Mouse (Mus musculus): ENCODE results near the gene Fgf13. TPM values are rescaled to one million over a fixed set of nuclear protein-coding genes. Genes with fewer than 3 reads are reported as not detected.

The Fgf13 gene
- polyA plus RNA-seq, 1 experiment from 2014 or later, result 6.9 TPM

GRCm38 (mm10) chrX:59402596-59403285, 165.1 kb downstream of the Fgf13 start:
- Histone ChIP-seq H3K9ac (no peak overlapping the region), H3K4me2 (no peak overlapping the region), H3K4me3 (no peak overlapping the region), H3K27ac (no peak overlapping the region), H3K4me1 (no peaks in the 10 kb centered on the region), H3K9me3 (no peaks in the 10 kb centered on the region), H3K36me3 (no peaks in the 10 kb centered on the region), H3K27me3 (no peaks in the 10 kb centered on the region)
- 76% methylated on average over 2 of the region's 2 CpGs for WGBS
- ATAC-seq (ENCODE audit: borderline replicate concordance, extremely low read depth, low FRiP score, low TSS enrichment), result no peak

- Histone ChIP-seq H3K27me3 (no peaks in the 10 kb centered on the region), H3K4me1 (no peaks in the 10 kb centered on the region), H3K4me2 (no peak overlapping the region), H3K27ac (no peak overlapping the region), H3K4me3 (no peak overlapping the region), H3K9ac (no peak overlapping the region), H3K36me3 (no peaks in the 10 kb centered on the region), H3K9me3 (no peaks in the 10 kb centered on the region)
- WGBS, result 79% methylated on average over 3 of the region's 3 CpGs
- ATAC-seq (ENCODE audit: borderline replicate concordance, extremely low read depth, low FRiP score, low TSS enrichment), result no peak
Observed at GRCm38 (mm10) chrX:59290916-59291411, 276.9 kb downstream of the Fgf13 start.

- no peak overlapping the region for H3K4me3 ChIP-seq
- H3K9ac ChIP-seq, result no peak overlapping the region
- no peaks in the 10 kb centered on the region for H3K9me3 ChIP-seq
- H3K27me3 ChIP-seq, result no peaks in the 10 kb centered on the region
- no peaks in the 10 kb centered on the region for H3K4me1 ChIP-seq
- H3K36me3 ChIP-seq, result no peaks in the 10 kb centered on the region
- no peak for ATAC-seq (ENCODE audit: borderline replicate concordance, extremely low read depth, low FRiP score, low TSS enrichment)
- no peak overlapping the region for H3K27ac ChIP-seq
- H3K4me2 ChIP-seq, result no peak overlapping the region
Observed at GRCm38 (mm10) chrX:59251576-59251975, 316.3 kb downstream of the Fgf13 start.

GRCm38 (mm10) chrX:59243752-59244151, 324.1 kb downstream of the Fgf13 start:
- H3K9ac ChIP-seq, result no peak overlapping the region
- no peaks in the 10 kb centered on the region for H3K27me3 ChIP-seq
- H3K4me1 ChIP-seq, result no peaks in the 10 kb centered on the region
- no peak overlapping the region for H3K27ac ChIP-seq
- WGBS, result 56% methylated on average over 3 of the region's 3 CpGs
- H3K9me3 ChIP-seq, result no peaks in the 10 kb centered on the region
- ATAC-seq (ENCODE audit: borderline replicate concordance, extremely low read depth, low FRiP score, low TSS enrichment), result no peak
- H3K36me3 ChIP-seq, result no peaks in the 10 kb centered on the region
- H3K4me2 ChIP-seq, result no peak overlapping the region
- no peak overlapping the region for H3K4me3 ChIP-seq

GRCm38 (mm10) chrX:59243176-59243575, 324.7 kb downstream of the Fgf13 start:
- Histone ChIP-seq H3K9me3 (no peaks in the 10 kb centered on the region), H3K36me3 (no peaks in the 10 kb centered on the region), H3K27me3 (no peaks in the 10 kb centered on the region), H3K4me1 (no peaks in the 10 kb centered on the region), H3K9ac (no peak overlapping the region), H3K4me2 (no peak overlapping the region), H3K4me3 (no peak overlapping the region), H3K27ac (no peak overlapping the region)
- 78% methylated on average over 3 of the region's 3 CpGs for WGBS
- no peak for ATAC-seq (ENCODE audit: borderline replicate concordance, extremely low read depth, low FRiP score, low TSS enrichment)

- Histone ChIP-seq H3K9ac (no peak overlapping the region), H3K4me2 (no peak overlapping the region), H3K4me3 (no peak overlapping the region), H3K27me3 (no peaks in the 10 kb centered on the region), H3K9me3 (no peaks in the 10 kb centered on the region), H3K36me3 (no peaks in the 10 kb centered on the region), H3K27ac (no peak overlapping the region), H3K4me1 (no peaks in the 10 kb centered on the region)
- ATAC-seq (ENCODE audit: borderline replicate concordance, extremely low read depth, low FRiP score, low TSS enrichment), result no peak
Observed at GRCm38 (mm10) chrX:59241460-59241747, 326.5 kb downstream of the Fgf13 start.

- no peak overlapping the region for H3K4me2 ChIP-seq
- no peaks in the 10 kb centered on the region for H3K9me3 ChIP-seq
- no peak overlapping the region for H3K27ac ChIP-seq
- no peak for ATAC-seq (ENCODE audit: borderline replicate concordance, extremely low read depth, low FRiP score, low TSS enrichment)
- WGBS, result 50% methylated on average over 2 of the region's 2 CpGs
- H3K9ac ChIP-seq, result no peak overlapping the region
- H3K4me1 ChIP-seq, result no peaks in the 10 kb centered on the region
- no peaks in the 10 kb centered on the region for H3K36me3 ChIP-seq
- no peak overlapping the region for H3K4me3 ChIP-seq
- H3K27me3 ChIP-seq, result no peaks in the 10 kb centered on the region
Observed at GRCm38 (mm10) chrX:59240683-59241459, 327.0 kb downstream of the Fgf13 start.

GRCm38 (mm10) chrX:59220675-59221074, 347.2 kb downstream of the Fgf13 start:
- no peaks in the 10 kb centered on the region for H3K4me1 ChIP-seq
- no peaks in the 10 kb centered on the region for H3K27me3 ChIP-seq
- H3K9ac ChIP-seq, result no peak overlapping the region
- no peaks in the 10 kb centered on the region for H3K36me3 ChIP-seq
- no peak for ATAC-seq (ENCODE audit: borderline replicate concordance, extremely low read depth, low FRiP score, low TSS enrichment)
- H3K9me3 ChIP-seq, result no peaks in the 10 kb centered on the region
- 36% methylated on average over 3 of the region's 3 CpGs for WGBS
- no peak overlapping the region for H3K4me3 ChIP-seq
- H3K4me2 ChIP-seq, result no peak overlapping the region
- no peak overlapping the region for H3K27ac ChIP-seq

GRCm38 (mm10) chrX:59201146-59201545, 366.7 kb downstream of the Fgf13 start:
- no peak overlapping the region for H3K4me3 ChIP-seq
- no peak overlapping the region for H3K4me2 ChIP-seq
- H3K27me3 ChIP-seq, result no peaks in the 10 kb centered on the region
- ATAC-seq (ENCODE audit: borderline replicate concordance, extremely low read depth, low FRiP score, low TSS enrichment), result no peak
- H3K4me1 ChIP-seq, result no peaks in the 10 kb centered on the region
- no peak overlapping the region for H3K9ac ChIP-seq
- no peak overlapping the region for H3K27ac ChIP-seq
- no peaks in the 10 kb centered on the region for H3K36me3 ChIP-seq
- no peaks in the 10 kb centered on the region for H3K9me3 ChIP-seq

GRCm38 (mm10) chrX:59194149-59194548, 373.7 kb downstream of the Fgf13 start:
- no peaks in the 10 kb centered on the region for H3K4me1 ChIP-seq
- WGBS, result 69% methylated on average over 4 of the region's 4 CpGs

GRCm38 (mm10) chrX:59186922-59187321, 380.9 kb downstream of the Fgf13 start:
- Histone ChIP-seq H3K9me3 (no peaks in the 10 kb centered on the region), H3K27ac (no peak overlapping the region), H3K9ac (no peak overlapping the region), H3K36me3 (no peaks in the 10 kb centered on the region), H3K4me3 (no peak overlapping the region), H3K4me2 (no peak overlapping the region), H3K27me3 (no peaks in the 10 kb centered on the region), H3K4me1 (no peaks in the 10 kb centered on the region)
- no peak for ATAC-seq (ENCODE audit: borderline replicate concordance, extremely low read depth, low FRiP score, low TSS enrichment)
- WGBS, result 60% methylated on average over 4 of the region's 4 CpGs

More at GRCm38 (mm10) chrX:59194149-59194548, 373.7 kb downstream of the Fgf13 start:
- Histone ChIP-seq H3K9ac (no peak overlapping the region), H3K4me2 (no peak overlapping the region), H3K27me3 (no peaks in the 10 kb centered on the region), H3K36me3 (no peaks in the 10 kb centered on the region), H3K27ac (no peak overlapping the region), H3K4me3 (no peak overlapping the region), H3K9me3 (no peaks in the 10 kb centered on the region)
- no peak for ATAC-seq (ENCODE audit: borderline replicate concordance, extremely low read depth, low FRiP score, low TSS enrichment)

- Histone ChIP-seq H3K4me1 (no peaks in the 10 kb centered on the region), H3K4me3 (no peak overlapping the region), H3K4me2 (no peak overlapping the region), H3K9me3 (no peaks in the 10 kb centered on the region), H3K9ac (no peak overlapping the region), H3K27ac (no peak overlapping the region), H3K27me3 (no peaks in the 10 kb centered on the region), H3K36me3 (no peaks in the 10 kb centered on the region)
- no peak for ATAC-seq (ENCODE audit: borderline replicate concordance, extremely low read depth, low FRiP score, low TSS enrichment)
- 60% methylated on average over 4 of the region's 4 CpGs for WGBS
Observed at GRCm38 (mm10) chrX:59182323-59182722, 385.5 kb downstream of the Fgf13 start.
